Mouse (Mus musculus) hindbrain, postnatal 0 days (tissue): ENCODE results near the gene Pcgf1. TPM values are rescaled to one million over a fixed set of nuclear protein-coding genes. Genes with fewer than 3 reads are reported as not detected.

Experiments used
- ATAC-seq: fragments of 200-750 bp; cut with Nextera tagmentation; 2 replicates; pipeline ENCODE4 v1.8.0; 2017; ENCODE audit warnings: mild to moderate bottlenecking, moderate TSS enrichment, moderate library complexity
- DNase-seq: peaks from one replicate; pipeline ENCODE4 v3.0.0-alpha.2; 2015; ENCODE audit warnings: low spot score
- H3K27ac ChIP-seq: fragments of 300-500 bp; sonication (generic); 2 replicates; pipeline ENCODE4 v1.5.1; 2014; ENCODE audit warnings: mild to moderate bottlenecking
- H3K27me3 ChIP-seq: fragments of 300-500 bp; sonication (generic); 2 replicates; pipeline ENCODE4 v1.6.1; 2014; ENCODE audit warnings: low read length, mixed read lengths; ENCODE audit not compliant: insufficient read depth
- H3K36me3 ChIP-seq: fragments of 300-500 bp; sonication (generic); 2 replicates; pipeline ENCODE4 v1.6.1; 2014; ENCODE audit warnings: low read length, mixed read lengths; ENCODE audit not compliant: insufficient read depth
- H3K4me1 ChIP-seq: fragments of 300-500 bp; sonication (generic); 2 replicates; pipeline ENCODE4 v1.6.1; 2014; ENCODE audit warnings: antibody characterized with exemption, low read length, mixed read lengths; ENCODE audit not compliant: insufficient read depth
- H3K4me2 ChIP-seq: fragments of 300-500 bp; sonication (generic); 2 replicates; pipeline ENCODE4 v1.6.1; 2014; ENCODE audit warnings: low read depth, mild to moderate bottlenecking, low read length, moderate library complexity, mixed read lengths
- H3K4me3 ChIP-seq: fragments of 300-500 bp; sonication (generic); 2 replicates; pipeline ENCODE4 v1.5.1; 2014; ENCODE audit warnings: low read length
- H3K9ac ChIP-seq: fragments of 300-500 bp; sonication (generic); replicated peaks from 2 replicates; pipeline ENCODE4 v1.6.1; 2014; ENCODE audit warnings: mild to moderate bottlenecking, low read length, moderate library complexity, mixed read lengths
- H3K9me3 ChIP-seq: fragments of 300-500 bp; sonication (generic); 2 replicates; pipeline ENCODE4 v1.6.1; 2016; ENCODE audit warnings: low read length, mixed read lengths
- CTCF ChIP-seq: IDR thresholded peaks from 2 replicates; pipeline ENCODE4 v1.5.1; 2016; ENCODE audit warnings: antibody characterized with exemption, control low read depth, low read depth
- WGBS: fragments of 180-500 bp; shearing (Covaris S2); extraction: QIAGEN DNeasy Blood & Tissue Kit; methylation state at CpG from one replicate; pipeline ENCODE4 v1.1.7; 2014; 5-methylcytosine and 5-hydroxymethylcytosine counted together
- polyA plus RNA-seq: library from polyadenylated mRNA; unstranded; fragments of >200 nt; fragmentation: Nextera tagmentation; extraction: Ambion mirVana; gene quantifications from 2 replicates; pipeline ENCODE4 v1.2.1, GENCODE M21; 2015
- total RNA-seq: library from RNA; depleted of rRNA; stranded (reverse); fragments of >200 nt; gene quantifications from 2 replicates; pipeline ENCODE4 v1.2.3, GENCODE M21; 2014

The Pcgf1 gene
- total and polyA plus RNA-seq, 2 experiments from 2014 or later, result 11.0 to 27.8 TPM

DNA sequence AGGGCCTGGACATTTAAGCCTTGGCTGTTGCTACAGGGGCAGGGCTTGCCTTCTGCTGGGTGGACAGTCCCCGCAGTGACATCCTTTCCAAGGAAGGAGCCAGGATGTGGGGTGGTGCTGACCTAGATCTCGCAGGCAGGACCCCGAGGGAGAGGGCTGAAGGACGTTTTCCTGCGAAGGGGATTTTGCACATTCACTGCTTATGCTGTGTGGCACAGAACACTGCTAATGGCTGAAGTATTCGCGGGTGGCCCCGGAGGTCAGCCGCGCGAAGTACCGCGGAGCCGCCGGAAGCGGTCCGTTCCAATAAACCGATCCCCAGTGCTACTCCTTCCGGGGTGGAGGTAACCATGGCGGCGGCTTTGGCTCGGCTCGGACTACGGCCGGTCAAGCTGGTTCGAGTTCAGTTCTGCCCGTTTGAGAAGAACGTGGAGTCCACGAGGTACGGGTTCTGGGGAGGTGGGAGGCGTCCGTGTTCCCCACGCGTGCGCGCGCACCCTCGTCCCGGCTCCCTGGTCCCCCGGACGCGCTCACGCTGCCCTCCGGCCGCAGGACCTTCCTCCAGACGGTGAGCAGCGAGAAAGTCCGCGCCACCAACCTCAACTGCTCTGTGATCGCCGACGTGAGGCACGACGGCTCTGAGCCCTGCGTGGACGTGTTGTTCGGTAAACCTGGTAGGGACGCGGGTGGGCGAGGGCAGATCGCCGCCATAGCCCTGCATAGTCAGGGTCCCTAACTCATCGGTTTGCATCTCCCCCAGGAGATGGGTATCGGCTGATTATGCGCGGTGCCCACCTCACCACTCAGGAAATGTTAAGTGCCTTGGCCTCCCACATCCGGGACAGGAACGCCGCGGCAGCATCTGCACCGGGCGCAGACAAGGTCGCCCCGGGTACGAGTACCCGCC is 31.3 kb downstream of the Pcgf1 start, which contains the start of gene Mrpl53:
Mrpl53 (plus strand) TSS at position 279 of the 907 bp plus-strand sequence.
- no peaks in the 10 kb centered on the region for H3K9me3 ChIP-seq
- DNase-seq (peak; percentile 91), ATAC-seq (peak; percentile 93)
- H3K4me3 ChIP-seq, result peak within 1 kb of the TSS; percentile 69
- no peak for TF ChIP-seq CTCF
- H3K9ac ChIP-seq, result peak within 1 kb of the TSS; percentile 78
- H3K4me2 ChIP-seq, result peak within 1 kb of the TSS; percentile 96
- no peaks in the 10 kb centered on the region for H3K27me3 ChIP-seq
- peak within 1 kb of the TSS; percentile 91 for H3K27ac ChIP-seq
- H3K4me1 ChIP-seq, result peaks cover 18% of the 10 kb centered on the region
- peaks cover 7% of the 10 kb centered on the region; the same call in 1 of the 2 replicates for H3K36me3 ChIP-seq
- WGBS, result under 1% methylated on average over 76 of the region's 76 CpGs

- ATAC-seq, result no peak
- no peak overlapping the region for H3K4me2 ChIP-seq
- H3K36me3 ChIP-seq, result 0 out of 2 replicates have a peak, but pooled peaks cover 5% of the 10 kb centered on the region
- no peaks in the 10 kb centered on the region for H3K9me3 ChIP-seq
- TF ChIP-seq CTCF, result no peak
- H3K9ac ChIP-seq, result no peak overlapping the region
- no peak for DNase-seq
- H3K27ac ChIP-seq, result no peak overlapping the region
- no peaks in the 10 kb centered on the region for H3K27me3 ChIP-seq
- no peak overlapping the region for H3K4me3 ChIP-seq
- 89% methylated on average over 4 of the region's 4 CpGs for whole genome bisulfite sequencing
- peaks cover 25% of the 10 kb centered on the region for H3K4me1 ChIP-seq
These were observed 34.0 kb downstream of the Pcgf1 start for GRCm38 (mm10) chr6:83111510-83112136.

- 0 out of 2 replicates have a peak, but pooled peaks cover 9% of the 10 kb centered on the region for H3K36me3 ChIP-seq
- peaks cover 16% of the 10 kb centered on the region for H3K4me1 ChIP-seq
- ATAC-seq (peak; percentile 89), DNase-seq (peak; percentile 95)
- H3K9ac ChIP-seq, result peak within 1 kb of the TSS; percentile 84
- no peaks in the 10 kb centered on the region for H3K27me3 ChIP-seq
- H3K27ac ChIP-seq, result peak within 1 kb of the TSS; percentile 78
- H3K9me3 ChIP-seq, result no peaks in the 10 kb centered on the region
- peak within 1 kb of the TSS; percentile 95 for H3K4me2 ChIP-seq
- TF ChIP-seq CTCF, result no peak; the same call in 1 of the 2 replicates
- peak within 1 kb of the TSS; percentile 81 for H3K4me3 ChIP-seq
- 2% methylated on average over 58 of the region's 58 CpGs for WGBS
These were observed 37.5 kb downstream of the Pcgf1 start, which contains the start of gene Mogs for GRCm38 (mm10) chr6:83115011-83115671. TSS of gene Mogs (plus strand) at chr6:83115496.

GRCm38 (mm10) chr6:83115682-83116372 is 38.2 kb downstream of the Pcgf1 start:
- H3K27ac ChIP-seq, result peak overlapping the region; percentile 78
- 0 out of 2 replicates have a peak, but pooled peaks cover 9% of the 10 kb centered on the region for H3K36me3 ChIP-seq
- 2% methylated on average over 42 of the region's 48 CpGs for WGBS
- DNase-seq (no peak), ATAC-seq (peak; percentile 70)
- TF ChIP-seq CTCF, result no peak
- peak overlapping the region; percentile 95 for H3K4me2 ChIP-seq
- H3K4me3 ChIP-seq, result peak overlapping the region; percentile 81
- peak overlapping the region; percentile 84 for H3K9ac ChIP-seq
- no peaks in the 10 kb centered on the region for H3K27me3 ChIP-seq
- peaks cover 18% of the 10 kb centered on the region for H3K4me1 ChIP-seq
- no peaks in the 10 kb centered on the region for H3K9me3 ChIP-seq

DNA sequence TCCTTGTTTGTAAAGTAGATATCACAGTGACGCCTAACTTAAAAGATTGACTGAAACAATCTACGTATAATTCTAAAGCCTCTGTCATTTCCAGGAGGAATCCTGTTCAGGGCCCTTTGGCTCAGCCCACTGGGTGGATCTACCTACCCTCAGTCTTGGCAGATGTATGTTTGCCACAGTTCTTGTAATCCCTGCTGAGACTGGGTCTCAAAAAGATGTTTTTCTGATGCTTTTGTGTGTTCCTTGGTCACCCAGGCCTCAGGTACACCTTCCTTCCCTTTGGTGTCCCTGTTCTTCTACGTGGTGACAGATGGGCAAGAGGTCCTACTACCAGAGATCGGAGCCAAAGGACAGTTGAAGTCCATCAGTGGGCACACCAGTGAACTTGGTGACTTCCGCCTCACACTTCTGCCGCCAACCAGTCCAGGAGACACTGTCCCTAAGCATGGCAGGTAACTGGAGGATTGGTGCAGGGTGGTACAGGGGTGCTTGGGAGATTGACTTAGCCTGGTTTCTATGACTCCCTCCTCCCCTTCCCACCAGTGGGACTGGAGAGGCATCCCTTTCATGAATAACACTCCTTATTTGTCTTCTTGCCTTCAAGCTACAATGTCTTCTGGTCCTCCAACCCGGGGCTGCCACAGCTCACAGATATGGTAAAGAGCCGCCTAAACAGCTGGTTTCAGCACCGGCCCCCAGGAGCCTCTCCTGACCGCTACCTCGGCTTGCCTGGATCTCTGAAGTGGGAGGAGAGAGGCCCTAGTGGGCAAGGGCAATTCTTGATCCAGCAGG is 38.9 kb downstream of the Pcgf1 start:
- peak overlapping the region; percentile 95 for H3K4me2 ChIP-seq
- WGBS, result 79% methylated on average over 11 of the region's 11 CpGs
- peak overlapping the region; percentile 84 for H3K9ac ChIP-seq
- TF ChIP-seq CTCF, result no peak
- 0 out of 2 replicates have a peak, but pooled peaks cover 9% of the 10 kb centered on the region for H3K36me3 ChIP-seq
- DNase-seq, result no peak
- peak overlapping the region; percentile 81 for H3K4me3 ChIP-seq
- H3K9me3 ChIP-seq, result no peaks in the 10 kb centered on the region
- H3K27me3 ChIP-seq, result no peaks in the 10 kb centered on the region
- H3K4me1 ChIP-seq, result peaks cover 18% of the 10 kb centered on the region
- ATAC-seq, result no peak
- peak overlapping the region; percentile 78; the same call in 1 of the 2 replicates for H3K27ac ChIP-seq
